Mouse (Mus musculus) urinary bladder, adult 18-20 months (tissue): ENCODE data around the gene Prmt3.

ENCODE experiments used
- DNase-seq, 2 experiments: peaks; one replicate each; pipeline ENCODE4 v3.0.0; 2022; ENCODE audit warnings: low spot score in 2 of 2, mixed read lengths in 2 of 2

The Prmt3 gene

GRCm38 (mm10) chr7:49797171-49797570 is 19.0 kb downstream of the Prmt3 start:
- no peak for DNase-seq

- no peak for DNase-seq
These were observed 25.4 kb downstream of the Prmt3 start for GRCm38 (mm10) chr7:49803511-49803910.

DNA sequence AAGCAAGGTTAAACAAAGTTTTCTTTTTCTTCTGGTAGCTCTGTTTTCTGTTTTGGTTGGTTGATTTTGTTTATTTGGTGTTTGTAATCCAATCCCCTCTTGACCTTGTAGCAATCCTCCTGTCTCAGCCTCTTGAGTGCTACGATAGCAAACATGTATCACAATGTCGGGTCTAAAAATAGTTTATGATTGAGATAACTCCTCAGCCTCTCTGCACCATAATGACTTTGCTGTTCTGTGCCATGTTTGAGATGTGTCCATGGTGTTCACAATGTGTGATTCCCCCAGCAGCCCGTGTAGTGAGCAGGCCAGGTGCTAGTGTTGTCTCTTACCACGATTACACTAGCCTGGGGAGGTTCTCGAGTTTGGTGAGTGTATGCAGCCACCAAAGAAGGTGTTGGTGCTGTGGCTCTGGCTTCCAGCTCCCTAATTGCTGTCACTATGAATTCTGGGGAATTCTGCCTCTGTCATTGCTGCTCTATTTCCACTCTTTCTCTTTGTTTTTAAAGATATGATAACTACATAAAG is 26.6 kb downstream of the Prmt3 start:
- no peak for DNase-seq

- no peak for DNase-seq
These were observed 27.5 kb downstream of the Prmt3 start for GRCm38 (mm10) chr7:49805618-49806017.

- no peak for DNase-seq
These were observed 29.0 kb downstream of the Prmt3 start for GRCm38 (mm10) chr7:49807093-49807682.

- DNase-seq: no peak
These were observed 29.9 kb downstream of the Prmt3 start for GRCm38 (mm10) chr7:49807846-49808622.

- DNase-seq: no peak
These were observed 31.0 kb downstream of the Prmt3 start for GRCm38 (mm10) chr7:49809100-49809499.

DNA sequence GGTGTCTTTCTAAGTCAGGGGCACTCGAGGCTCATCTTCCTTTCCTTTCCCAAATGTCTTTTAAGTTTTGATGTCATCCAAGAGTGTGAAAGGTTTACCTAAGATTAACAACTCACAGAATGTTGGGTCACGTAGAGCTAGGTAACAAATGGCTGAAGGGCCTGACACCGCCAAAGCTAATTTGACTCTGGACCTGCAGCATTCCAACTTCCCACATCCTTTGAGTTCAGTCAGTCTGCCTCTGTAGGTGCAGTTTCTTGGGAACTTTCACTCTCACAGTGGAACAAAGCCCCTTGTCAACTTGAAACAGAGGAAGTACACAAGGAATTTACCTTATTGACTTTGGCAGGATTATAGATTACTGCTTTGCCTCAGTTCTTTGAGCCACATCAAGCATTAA is 31.4 kb downstream of the Prmt3 start:
- no peak for DNase-seq

DNA sequence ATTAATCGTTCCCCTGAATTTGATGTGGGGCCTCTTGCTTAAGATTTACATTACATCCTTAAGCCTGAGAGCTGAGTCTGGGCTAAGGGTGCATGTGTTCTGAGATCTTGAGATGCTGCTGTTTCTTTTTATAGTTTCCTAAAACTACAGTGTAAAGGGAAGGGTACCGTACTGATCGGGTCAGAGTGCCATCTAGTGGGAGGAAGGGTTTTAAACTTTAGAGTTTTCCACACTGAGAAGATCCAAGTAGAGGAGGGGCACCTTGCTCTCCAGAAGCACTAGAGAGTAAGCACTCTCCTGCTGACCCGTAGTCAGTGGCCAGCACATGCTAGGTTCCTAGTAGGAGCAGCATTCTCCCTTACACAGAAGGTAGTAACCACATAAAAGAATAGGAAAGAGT is 33.2 kb downstream of the Prmt3 start:
- no peak for DNase-seq

GRCm38 (mm10) chr7:49819393-49819792 is 41.2 kb downstream of the Prmt3 start:
- no peak for DNase-seq

- DNase-seq: no peak
These were observed 43.2 kb downstream of the Prmt3 start for GRCm38 (mm10) chr7:49821370-49821769.

GRCm38 (mm10) chr7:49822028-49822427 is 43.9 kb downstream of the Prmt3 start:
- no peak for DNase-seq

GRCm38 (mm10) chr7:49823595-49823994 is 45.4 kb downstream of the Prmt3 start:
- no peak for DNase-seq

- DNase-seq: no peak
These were observed 45.9 kb downstream of the Prmt3 start for GRCm38 (mm10) chr7:49824043-49824442.

GRCm38 (mm10) chr7:49824581-49824980 is 46.4 kb downstream of the Prmt3 start:
- DNase-seq: no peak

DNA sequence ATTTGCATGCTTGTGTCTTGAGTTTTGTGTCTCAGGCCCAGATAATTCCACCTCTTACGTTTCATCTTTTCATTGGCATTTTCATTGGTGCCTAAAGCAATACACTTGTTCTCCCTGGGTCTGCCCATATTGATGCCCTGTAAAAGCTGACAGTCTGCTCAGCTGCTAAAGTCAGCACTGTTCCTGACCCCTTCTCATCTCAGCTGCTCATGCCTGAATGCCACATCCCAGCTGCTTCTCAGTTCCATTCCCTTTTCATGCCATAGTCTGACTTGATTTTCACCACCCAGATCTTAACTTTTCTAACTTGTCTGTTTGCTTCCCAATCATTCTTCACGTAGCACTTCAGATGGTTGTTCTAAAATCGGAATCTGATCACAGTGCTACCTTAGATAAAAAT is 47.3 kb downstream of the Prmt3 start:
- DNase-seq: no peak

- no peak for DNase-seq
These were observed 49.8 kb downstream of the Prmt3 start for GRCm38 (mm10) chr7:49827920-49828319.

DNA sequence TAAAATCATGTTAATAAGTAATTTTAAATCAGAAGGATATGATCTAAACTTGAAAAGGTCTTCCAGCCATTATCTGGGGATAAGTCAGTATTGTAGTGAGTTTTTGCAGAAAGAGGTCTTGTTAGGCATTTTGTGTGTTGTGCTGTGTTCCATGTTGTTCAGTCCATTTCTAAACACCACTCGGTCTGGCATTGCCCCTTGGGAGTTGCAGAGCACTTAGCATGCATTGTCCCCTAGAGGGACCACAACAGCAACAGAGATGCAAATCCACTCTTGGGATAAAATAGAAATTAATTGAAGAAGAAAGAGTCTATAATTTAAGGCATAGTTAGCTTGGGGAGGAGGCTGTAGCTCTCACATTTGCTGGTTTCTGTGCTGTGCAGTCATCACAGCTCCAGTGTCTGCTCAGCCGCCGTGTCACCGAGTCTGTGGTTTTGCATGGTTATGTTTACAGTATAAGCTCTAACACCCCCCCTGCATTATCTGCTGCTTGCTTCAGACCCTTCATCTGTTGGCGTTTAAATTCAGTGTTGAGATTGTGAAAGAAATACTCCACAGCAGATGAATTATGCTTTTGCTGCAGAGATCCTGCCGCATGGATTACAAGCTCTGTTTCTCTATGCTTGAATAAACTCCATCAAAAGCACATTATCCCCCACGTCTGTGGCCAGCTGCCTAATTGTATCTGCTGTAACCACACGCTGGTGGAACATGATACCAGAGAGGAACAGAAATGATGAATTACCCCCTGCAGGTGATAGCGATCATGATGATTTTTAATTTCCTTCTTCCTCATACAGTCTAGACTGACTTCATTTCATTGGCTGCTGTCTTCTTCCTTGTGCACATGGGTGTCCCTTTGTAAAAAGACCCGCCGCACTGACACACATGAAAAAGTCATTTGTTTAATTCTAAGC is 64.5 kb downstream of the Prmt3 start:
- DNase-seq: no peak

GRCm38 (mm10) chr7:49843304-49843933 is 65.3 kb downstream of the Prmt3 start:
- DNase-seq: no peak

GRCm38 (mm10) chr7:49847939-49848338 is 69.8 kb downstream of the Prmt3 start:
- no peak for DNase-seq

DNA sequence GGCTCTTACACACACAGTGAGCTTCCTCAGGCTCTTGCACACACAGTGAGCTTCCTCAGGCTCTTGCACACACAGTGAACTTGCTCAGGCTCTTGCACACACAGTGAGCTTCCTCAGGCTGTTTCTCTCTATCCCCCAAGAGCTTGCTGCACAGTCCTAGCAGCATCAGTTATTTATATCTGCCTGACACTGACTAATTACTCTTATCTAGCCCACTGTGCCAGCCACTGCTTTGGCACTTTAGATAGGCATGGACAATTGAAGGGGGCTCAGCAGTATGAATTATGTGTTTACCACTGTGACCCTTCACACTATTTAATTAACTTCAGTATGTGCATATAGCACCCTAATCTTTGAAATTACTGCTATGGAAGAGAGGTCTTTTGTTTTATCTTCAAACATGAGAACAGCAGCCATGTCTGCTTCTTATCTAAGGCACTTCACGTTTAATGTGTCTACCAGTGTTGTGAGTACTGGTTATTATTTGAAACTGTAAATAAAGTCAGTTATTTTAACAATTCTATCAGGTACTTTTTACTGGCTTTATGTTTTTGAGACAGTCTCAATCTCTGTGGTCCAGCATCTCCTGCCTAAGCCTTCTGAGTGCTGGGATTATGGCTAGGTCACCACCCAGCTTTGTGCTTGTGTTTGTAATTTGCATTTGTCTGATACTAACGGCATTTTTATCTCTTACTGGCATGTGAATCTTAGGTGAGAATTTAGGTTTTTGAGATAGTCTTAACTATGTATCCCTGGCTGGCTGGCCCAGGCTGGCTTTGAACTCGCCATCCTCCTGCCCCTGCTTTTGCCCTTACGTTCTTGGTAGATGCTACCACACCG is 75.4 kb downstream of the Prmt3 start:
- no peak for DNase-seq
